Mouse (Mus musculus) left cerebral cortex, postnatal 14 days (tissue): Measurements from ENCODE around the gene Arhgef3. TPM values are rescaled to one million over a fixed set of nuclear protein-coding genes. Genes with fewer than 3 reads are reported as not detected.
A peak's percentile ranks its signal among the peaks of the same experiment; 100 is the strongest.

ENCODE experiments used
- DNase-seq, 2 experiments: peaks; one replicate each; pipeline ENCODE4 v3.0.0; 2021 to 2022; ENCODE audit warnings: low spot score in 2 of 2, mixed read lengths in 1 of 2
- intact Hi-C: fragments of 180-260 bp; cut with DNase I; formaldehyde crosslinking; loops from one replicate; pipeline ENCODE4 v1.15.1; 2025
- total RNA-seq, 2 experiments: library from RNA; stranded (reverse); gene quantifications; 2 replicates each; pipeline ENCODE4 v1.2.3; 2021

The Arhgef3 gene
- total RNA-seq, 2 experiments from 2014 or later, result 50.4 to 50.5 TPM

GRCm38 (mm10) chr14:27178560-27178920 lies 63.8 kb downstream of the Arhgef3 start:
- intact Hi-C loops, result no loop called here
- peak; percentile 44 to 72 for DNase-seq

- no peak for DNase-seq
- intact Hi-C loops, result loop anchor here (5.0 kb wide), 2 partner anchors 67 to 147 kb away; partner anchors contain the start of gene Arhgef3
These were observed 65.1 kb downstream of the Arhgef3 start for GRCm38 (mm10) chr14:27179771-27180170.

- DNase-seq, result no peak
- intact Hi-C loops, result loop anchor here (5.0 kb wide), 2 partner anchors 70 to 150 kb away; partner anchors contain the start of gene Arhgef3
These were observed 67.4 kb downstream of the Arhgef3 start for GRCm38 (mm10) chr14:27182059-27182458.

- no peak for DNase-seq
- intact Hi-C loops, result loop anchor here (5.0 kb wide), 2 partner anchors 71 to 151 kb away; partner anchors contain the start of gene Arhgef3
These were observed 68.1 kb downstream of the Arhgef3 start for GRCm38 (mm10) chr14:27182646-27183438.

GRCm38 (mm10) chr14:27183501-27184230 lies 69.0 kb downstream of the Arhgef3 start:
- DNase-seq, result peak; percentile 81 to 86
- intact Hi-C loops, result loop anchor here (5.0 kb wide), 2 partner anchors 71 to 151 kb away; partner anchors contain the start of gene Arhgef3

- intact Hi-C loops, result loop anchor here (2.0 kb wide), 1 partner anchor 229 kb away; no protein-coding TSS in a partner anchor
- no peak for DNase-seq
These were observed 71.2 kb downstream of the Arhgef3 start for GRCm38 (mm10) chr14:27185902-27186301.

GRCm38 (mm10) chr14:27186596-27186995 lies 71.9 kb downstream of the Arhgef3 start:
- intact Hi-C loops, result loop anchor here (2.0 kb wide), 1 partner anchor 228 kb away; no protein-coding TSS in a partner anchor
- DNase-seq, result no peak

- intact Hi-C loops, result loop anchor here (2.0 kb wide), 1 partner anchor 228 kb away; no protein-coding TSS in a partner anchor
- DNase-seq, result peak; percentile 83 to 91
These were observed 72.3 kb downstream of the Arhgef3 start for GRCm38 (mm10) chr14:27187025-27187424.

- intact Hi-C loops, result loop anchor here (2.0 kb wide), 1 partner anchor 227 kb away; no protein-coding TSS in a partner anchor
- DNase-seq, result no peak
These were observed 73.2 kb downstream of the Arhgef3 start for GRCm38 (mm10) chr14:27187885-27188284.

- intact Hi-C loops, result loop anchor here (5.0 kb wide), 1 partner anchor 145 kb away; no protein-coding TSS in a partner anchor
- DNase-seq, result no peak
These were observed 77.8 kb downstream of the Arhgef3 start for GRCm38 (mm10) chr14:27192450-27192849.

- no peak for DNase-seq
- intact Hi-C loops, result no loop called here
These were observed 82.3 kb downstream of the Arhgef3 start for GRCm38 (mm10) chr14:27196980-27197379.

GRCm38 (mm10) chr14:27198490-27199089 lies 83.9 kb downstream of the Arhgef3 start:
- no peak for DNase-seq
- intact Hi-C loops, result no loop called here

- no peak for DNase-seq
- intact Hi-C loops, result no loop called here
These were observed 84.4 kb downstream of the Arhgef3 start for GRCm38 (mm10) chr14:27199119-27199518.

- intact Hi-C loops, result no loop called here
- DNase-seq, result no peak
These were observed 85.2 kb downstream of the Arhgef3 start for GRCm38 (mm10) chr14:27199870-27200269.

- intact Hi-C loops, result no loop called here
- DNase-seq, result no peak
These were observed 86.3 kb downstream of the Arhgef3 start for GRCm38 (mm10) chr14:27200743-27201576.

- no peak for DNase-seq
- intact Hi-C loops, result no loop called here
These were observed 87.1 kb downstream of the Arhgef3 start for GRCm38 (mm10) chr14:27201824-27202223.

GRCm38 (mm10) chr14:27204704-27205103 lies 90.0 kb downstream of the Arhgef3 start:
- intact Hi-C loops, result no loop called here
- no peak for DNase-seq

GRCm38 (mm10) chr14:27206443-27206842 lies 91.7 kb downstream of the Arhgef3 start:
- no peak for DNase-seq
- intact Hi-C loops, result no loop called here

GRCm38 (mm10) chr14:27209542-27209941 lies 94.8 kb downstream of the Arhgef3 start:
- intact Hi-C loops, result no loop called here
- DNase-seq, result no peak
